Mouse (Mus musculus): ENCODE measurements around the gene Htatsf1. TPM values are rescaled to one million over a fixed set of nuclear protein-coding genes. Genes with fewer than 3 reads are reported as not detected.

The Htatsf1 gene
- polyA plus RNA-seq (2015; fragmentation: Nextera tagmentation; extraction: Ambion mirVana), result 35.4 and 41.4 TPM in 2 replicates

GRCm38 (mm10) chrX:57053174-57053992 is at the start of gene Htatsf1:
Gene Htatsf1, plus strand, starts transcription at chrX:57053583.

GRCm38 (mm10) chrX:57042774-57043173 is 10.6 kb upstream of the Htatsf1 start, which contains the start of gene Brs3:
Gene Brs3, plus strand, starts transcription at chrX:57043074.

GRCm38 (mm10) chrX:57087806-57088205 is 34.4 kb downstream of the Htatsf1 start, which contains the start of gene Vgll1:
Gene Vgll1, plus strand, starts transcription at chrX:57088106.

Other genes with a start within 250 kb of the Htatsf1 start
- gene Map7d3, start 231.3 kb upstream of the Htatsf1 start, polyA plus RNA-seq (2015; fragmentation: Nextera tagmentation; extraction: Ambion mirVana), result 2.0 and 2.2 TPM in 2 replicates
- gene Adgrg4, start 183.4 kb upstream of the Htatsf1 start, polyA plus RNA-seq (2015; fragmentation: Nextera tagmentation; extraction: Ambion mirVana), result not detected in 2 replicates
- not detected in 2 replicates for gene Brs3, start 10.5 kb upstream of the Htatsf1 start, polyA plus RNA-seq (2015; fragmentation: Nextera tagmentation; extraction: Ambion mirVana)
- gene Vgll1, start 34.5 kb downstream of the Htatsf1 start, polyA plus RNA-seq (2015; fragmentation: Nextera tagmentation; extraction: Ambion mirVana), result not detected in 2 replicates
- not detected in 2 replicates for gene Cd40lg, start 158.6 kb downstream of the Htatsf1 start, polyA plus RNA-seq (2015; fragmentation: Nextera tagmentation; extraction: Ambion mirVana)

Measured in spleen, postnatal 0 days (tissue).